Mouse (Mus musculus): Measurements from ENCODE around the gene Plcz1. TPM values are rescaled to one million over a fixed set of nuclear protein-coding genes. Genes with fewer than 3 reads are reported as not detected.

Plcz1 gene
- under 1 TPM; 0.64 TPM for total RNA-seq (2021)

GRCm38 (mm10) chr6:140041357-140041756 is at the start of gene Plcz1:
Gene Plcz1 (minus strand): TSS chr6:140041457.
- intact Hi-C loops (cut with DNase I) = no loop called here
- DNase-seq = no peak

GRCm38 (mm10) chr6:140089855-140090254 is 48.6 kb upstream of the Plcz1 start:
- no peak for DNase-seq
- intact Hi-C loops (cut with DNase I) = no loop called here

- intact Hi-C loops (cut with DNase I) = no loop called here
- peak; percentile 5 for DNase-seq
Observed at GRCm38 (mm10) chr6:140081739-140082138, 40.5 kb upstream of the Plcz1 start.

GRCm38 (mm10) chr6:140080933-140081332 is 39.7 kb upstream of the Plcz1 start:
- intact Hi-C loops (cut with DNase I) = no loop called here
- no peak for DNase-seq

- no peak for DNase-seq
- intact Hi-C loops (cut with DNase I) = no loop called here
Observed at GRCm38 (mm10) chr6:140069177-140069576, 27.9 kb upstream of the Plcz1 start.

- intact Hi-C loops (cut with DNase I) = no loop called here
- DNase-seq = no peak
Observed at GRCm38 (mm10) chr6:140054271-140054928, 13.1 kb upstream of the Plcz1 start.

- DNase-seq = no peak
- intact Hi-C loops (cut with DNase I) = no loop called here
Observed at GRCm38 (mm10) chr6:140051476-140051875, 10.2 kb upstream of the Plcz1 start.

- intact Hi-C loops (cut with DNase I) = no loop called here
- no peak for DNase-seq
Observed at GRCm38 (mm10) chr6:140040952-140041351, 305 bp downstream of the Plcz1 start, which contains the start of gene Capza3. Gene Capza3 (plus strand): TSS chr6:140041252.

- intact Hi-C loops (cut with DNase I) = no loop called here
- DNase-seq = no peak
Observed at GRCm38 (mm10) chr6:140024404-140024803, 16.9 kb downstream of the Plcz1 start.

- intact Hi-C loops (cut with DNase I) = no loop called here
- no peak for DNase-seq
Observed at GRCm38 (mm10) chr6:140005181-140005580, 36.1 kb downstream of the Plcz1 start.

GRCm38 (mm10) chr6:139989597-139989996 is 51.7 kb downstream of the Plcz1 start:
- intact Hi-C loops (cut with DNase I) = no loop called here
- DNase-seq = no peak

GRCm38 (mm10) chr6:139989075-139989474 is 52.2 kb downstream of the Plcz1 start:
- intact Hi-C loops (cut with DNase I) = no loop called here
- DNase-seq = no peak

- intact Hi-C loops (cut with DNase I) = no loop called here
- no peak for DNase-seq
Observed at GRCm38 (mm10) chr6:139986564-139986963, 54.7 kb downstream of the Plcz1 start.

GRCm38 (mm10) chr6:139984069-139984468 is 57.2 kb downstream of the Plcz1 start:
- no peak for DNase-seq

GRCm38 (mm10) chr6:139981061-139981460 is 60.2 kb downstream of the Plcz1 start:
- DNase-seq = no peak
- intact Hi-C loops (cut with DNase I) = no loop called here

More at GRCm38 (mm10) chr6:139984069-139984468, 57.2 kb downstream of the Plcz1 start:
- intact Hi-C loops (cut with DNase I) = no loop called here

- DNase-seq = no peak
- intact Hi-C loops (cut with DNase I) = no loop called here
Observed at GRCm38 (mm10) chr6:139978114-139978513, 63.1 kb downstream of the Plcz1 start.

- intact Hi-C loops (cut with DNase I) = loop anchor here (5.0 kb wide), 1 partner anchor 723 kb away; no protein-coding TSS in a partner anchor
- no peak for DNase-seq
Observed at GRCm38 (mm10) chr6:139974668-139975067, 66.6 kb downstream of the Plcz1 start.

- no peak for DNase-seq
Observed at GRCm38 (mm10) chr6:139971608-139972298, 69.5 kb downstream of the Plcz1 start.

GRCm38 (mm10) chr6:139966684-139967083 is 74.6 kb downstream of the Plcz1 start:
- intact Hi-C loops (cut with DNase I) = no loop called here
- peak; percentile 18 for DNase-seq

More at GRCm38 (mm10) chr6:139971608-139972298, 69.5 kb downstream of the Plcz1 start:
- intact Hi-C loops (cut with DNase I) = loop anchor here (5.0 kb wide), 1 partner anchor 726 kb away; no protein-coding TSS in a partner anchor

- intact Hi-C loops (cut with DNase I) = no loop called here
- no peak for DNase-seq
Observed at GRCm38 (mm10) chr6:139964895-139965294, 76.4 kb downstream of the Plcz1 start.

GRCm38 (mm10) chr6:139963775-139964174 is 77.5 kb downstream of the Plcz1 start:
- peak; percentile 21 for DNase-seq
- intact Hi-C loops (cut with DNase I) = no loop called here

All from left cerebral cortex, postnatal 4 days (tissue).